Mouse (Mus musculus) heart, postnatal 0 days (tissue): ENCODE results near the gene Usp49. TPM values are rescaled to one million over a fixed set of nuclear protein-coding genes. Genes with fewer than 3 reads are reported as not detected.
"Not testable (repeated sequence)": the region's sequence is repeated elsewhere in the genome, so short reads cannot be mapped to it uniquely, and the experiment has no call there.

ENCODE experiments used
- ATAC-seq: fragments of 200-750 bp; cut with Nextera tagmentation; 2 replicates; pipeline ENCODE4 v1.8.0; 2017; ENCODE audit warnings: low read depth, moderate number of reproducible peaks, moderate library complexity; ENCODE audit not compliant: insufficient read depth
- DNase-seq: peaks from one replicate; pipeline ENCODE4 v3.0.0-alpha.2; 2016; ENCODE audit warnings: low spot score
- H3K27ac ChIP-seq: fragments of 300-500 bp; sonication (generic); 2 replicates; pipeline ENCODE4 v1.5.1; 2014; ENCODE audit warnings: low read depth, mild to moderate bottlenecking
- H3K27me3 ChIP-seq: fragments of 300-500 bp; sonication (generic); 2 replicates; pipeline ENCODE4 v1.6.1; 2014; ENCODE audit warnings: low read length, mixed read lengths; ENCODE audit not compliant: control insufficient read depth, insufficient read depth
- H3K36me3 ChIP-seq: fragments of 300-500 bp; sonication (generic); replicated peaks from 2 replicates; pipeline ENCODE4 v1.6.1; 2014; ENCODE audit warnings: low read length, mixed read lengths; ENCODE audit not compliant: control insufficient read depth, insufficient read depth
- H3K4me1 ChIP-seq: fragments of 300-500 bp; sonication (generic); 2 replicates; pipeline ENCODE4 v1.6.1; 2014; ENCODE audit warnings: antibody characterized with exemption; ENCODE audit not compliant: control insufficient read depth, insufficient read depth
- H3K4me2 ChIP-seq: fragments of 300-500 bp; sonication (generic); 2 replicates; pipeline ENCODE4 v1.6.1; 2014; ENCODE audit warnings: low read depth, mild to moderate bottlenecking, low read length, moderate library complexity
- H3K4me3 ChIP-seq: fragments of 300-500 bp; sonication (generic); 2 replicates; pipeline ENCODE4 v1.5.1; 2014; ENCODE audit warnings: low read depth, low read length
- H3K9ac ChIP-seq: fragments of 300-500 bp; sonication (generic); replicated peaks from 2 replicates; pipeline ENCODE4 v1.6.1; 2014; ENCODE audit warnings: low read depth, low read length, mixed read lengths
- H3K9me3 ChIP-seq: fragments of 300-500 bp; sonication (generic); replicated peaks from 2 replicates; pipeline ENCODE4 v1.6.1; 2016; ENCODE audit warnings: low read length; ENCODE audit not compliant: control insufficient read depth
- CTCF ChIP-seq: IDR thresholded peaks from 2 replicates; pipeline ENCODE4 v1.5.1; 2016; ENCODE audit warnings: antibody characterized with exemption, control low read depth, low read depth
- EP300 ChIP-seq: IDR thresholded peaks from 2 replicates; pipeline ENCODE4 v1.6.1; 2016; ENCODE audit warnings: antibody characterized with exemption, low read depth
- WGBS: fragments of 180-500 bp; shearing (Covaris S2); extraction: QIAGEN DNeasy Blood & Tissue Kit; methylation state at CpG from one replicate; pipeline ENCODE4 v1.1.7; 2014; 5-methylcytosine and 5-hydroxymethylcytosine counted together
- polyA plus RNA-seq: library from polyadenylated mRNA; unstranded; fragments of >200 nt; fragmentation: Nextera tagmentation; extraction: Ambion mirVana; gene quantifications from 2 replicates; pipeline ENCODE4 v1.2.1, GENCODE M21; 2015
- total RNA-seq: library from RNA; depleted of rRNA; stranded (reverse); fragments of >200 nt; gene quantifications from 2 replicates; pipeline ENCODE4 v1.2.3, GENCODE M21; 2014; ENCODE audit warnings: low replicate concordance

Usp49 gene
- total and polyA plus RNA-seq, 2 experiments from 2014 or later = 1.4 to 3.5 TPM

DNA sequence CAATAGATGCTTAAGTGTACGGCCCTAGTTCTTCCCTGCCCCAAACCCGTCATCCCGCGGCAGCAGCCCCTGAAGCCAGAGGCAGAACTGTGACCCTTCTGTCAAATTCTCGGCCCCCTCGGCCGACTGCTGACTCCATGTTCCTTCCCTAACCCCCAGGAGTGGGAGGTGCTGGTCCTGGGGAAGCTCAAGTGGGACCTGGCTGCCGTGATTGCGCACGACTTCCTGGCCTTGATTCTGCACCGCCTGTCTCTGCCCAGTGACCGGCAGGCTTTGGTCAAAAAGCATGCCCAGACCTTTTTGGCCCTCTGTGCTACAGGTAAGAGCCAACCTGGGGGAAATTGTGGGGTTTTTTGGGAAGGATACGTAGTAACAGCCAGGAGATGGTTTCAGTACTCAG lies 33.2 kb upstream of the Usp49 start:
- TF ChIP-seq CTCF (no peak), EP300 (no peak)
- peak overlapping the region; percentile 72; the same call in 1 of the 2 replicates for H3K4me3 ChIP-seq
- H3K27me3 ChIP-seq = no peaks in the 10 kb centered on the region
- WGBS = 35% methylated on average over 13 of the region's 13 CpGs
- DNase-seq (no peak), ATAC-seq (no peak)
- peak overlapping the region; percentile 85; the same call in 1 of the 2 replicates for H3K9ac ChIP-seq
- H3K9me3 ChIP-seq = no peaks in the 10 kb centered on the region
- H3K36me3 ChIP-seq = peaks cover 48% of the 10 kb centered on the region
- peak overlapping the region; percentile 94 for H3K27ac ChIP-seq
- H3K4me1 ChIP-seq = peaks cover 33% of the 10 kb centered on the region
- peak overlapping the region; percentile 92 for H3K4me2 ChIP-seq

DNA sequence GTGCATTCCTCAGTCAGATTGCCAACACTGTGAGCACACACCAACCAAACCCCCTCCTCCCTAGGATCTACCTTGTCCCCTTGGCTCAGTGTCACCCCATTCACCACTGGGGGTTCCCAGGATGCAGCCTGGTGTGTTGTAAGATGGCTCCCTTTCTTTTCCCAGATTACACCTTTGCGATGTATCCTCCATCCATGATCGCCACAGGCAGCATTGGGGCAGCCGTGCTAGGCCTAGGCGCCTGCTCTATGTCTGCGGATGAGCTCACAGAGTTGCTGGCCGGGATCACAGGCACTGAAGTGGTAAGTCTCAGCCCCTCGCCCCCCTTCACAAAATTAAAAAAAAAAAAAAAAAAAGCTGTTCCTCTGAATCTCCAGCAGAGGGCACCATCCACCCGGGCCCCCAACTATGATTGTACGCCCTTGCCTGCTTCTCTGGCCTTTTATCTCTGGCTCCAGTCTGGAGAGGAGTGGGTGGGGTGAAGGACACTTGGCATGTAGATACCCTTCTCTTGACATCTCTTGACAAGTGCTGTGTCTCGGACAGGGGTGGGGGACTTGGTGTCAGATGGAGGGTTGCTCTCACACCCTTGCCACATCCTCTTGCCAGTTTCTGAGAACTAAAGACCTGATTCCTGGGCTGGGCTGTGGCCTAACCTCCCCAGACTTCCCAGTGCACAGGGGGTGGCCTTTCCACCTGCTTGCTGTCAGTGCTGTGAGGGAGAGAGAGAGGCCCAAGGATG lies 32.5 kb upstream of the Usp49 start:
- WGBS = 14% methylated on average over 10 of the region's 10 CpGs
- no peaks in the 10 kb centered on the region for H3K27me3 ChIP-seq
- peak overlapping the region; percentile 85; the same call in 1 of the 2 replicates for H3K9ac ChIP-seq
- peaks cover 55% of the 10 kb centered on the region for H3K36me3 ChIP-seq
- TF ChIP-seq EP300 = peak; percentile 40; the same call in 1 of the 2 replicates
- TF ChIP-seq CTCF = peak; percentile 68
- peak; percentile 76 for DNase-seq
- ATAC-seq = peak; percentile 7; the same call in 1 of the 2 replicates
- H3K4me2 ChIP-seq = peak overlapping the region; percentile 92
- H3K4me1 ChIP-seq = peaks cover 27% of the 10 kb centered on the region
- H3K9me3 ChIP-seq = no peaks in the 10 kb centered on the region
- peak overlapping the region; percentile 94 for H3K27ac ChIP-seq
- no peak overlapping the region for H3K4me3 ChIP-seq

DNA sequence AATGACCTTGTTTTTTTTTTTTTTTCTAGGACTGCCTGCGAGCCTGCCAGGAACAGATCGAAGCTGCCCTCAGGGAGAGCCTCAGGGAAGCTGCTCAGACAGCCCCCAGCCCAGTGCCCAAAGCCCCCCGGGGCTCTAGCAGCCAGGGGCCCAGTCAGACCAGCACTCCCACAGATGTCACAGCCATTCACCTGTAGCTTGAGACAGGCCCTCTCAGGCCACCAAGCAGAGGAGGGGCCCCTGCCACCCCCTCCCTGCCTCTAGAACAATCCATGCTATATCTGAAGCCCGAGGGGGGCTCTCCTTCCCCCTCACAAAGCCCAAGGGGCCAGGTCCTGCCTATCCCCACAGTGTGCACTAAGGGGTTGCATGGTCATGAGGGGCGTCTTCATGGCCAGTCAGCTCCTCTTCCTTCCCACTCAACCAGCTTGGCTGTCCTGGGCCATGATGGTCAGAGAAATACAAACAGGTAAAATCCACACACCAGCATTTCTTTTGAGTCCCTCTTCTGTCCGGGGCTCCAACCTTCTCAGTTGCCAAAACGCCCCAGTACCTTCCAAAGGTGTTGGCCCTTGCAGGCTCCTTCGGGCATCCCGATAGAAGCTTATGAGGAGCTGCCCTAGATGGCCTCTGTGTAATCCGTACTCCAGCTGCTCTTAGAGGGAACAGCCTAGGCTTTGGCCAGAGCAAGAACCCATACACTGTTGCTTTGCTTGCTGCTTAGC lies 31.7 kb upstream of the Usp49 start:
- H3K27me3 ChIP-seq, H3K9ac ChIP-seq, DNase-seq, H3K9me3 ChIP-seq, H3K4me2 ChIP-seq, ATAC-seq, H3K4me3 ChIP-seq: not testable (repeated sequence)
- Histone ChIP-seq H3K27ac (peak overlapping the region; percentile 78), H3K36me3 (peaks cover 59% of the 10 kb centered on the region), H3K4me1 (peaks cover 27% of the 10 kb centered on the region)
- 70% methylated on average over 10 of the region's 10 CpGs for WGBS

DNA sequence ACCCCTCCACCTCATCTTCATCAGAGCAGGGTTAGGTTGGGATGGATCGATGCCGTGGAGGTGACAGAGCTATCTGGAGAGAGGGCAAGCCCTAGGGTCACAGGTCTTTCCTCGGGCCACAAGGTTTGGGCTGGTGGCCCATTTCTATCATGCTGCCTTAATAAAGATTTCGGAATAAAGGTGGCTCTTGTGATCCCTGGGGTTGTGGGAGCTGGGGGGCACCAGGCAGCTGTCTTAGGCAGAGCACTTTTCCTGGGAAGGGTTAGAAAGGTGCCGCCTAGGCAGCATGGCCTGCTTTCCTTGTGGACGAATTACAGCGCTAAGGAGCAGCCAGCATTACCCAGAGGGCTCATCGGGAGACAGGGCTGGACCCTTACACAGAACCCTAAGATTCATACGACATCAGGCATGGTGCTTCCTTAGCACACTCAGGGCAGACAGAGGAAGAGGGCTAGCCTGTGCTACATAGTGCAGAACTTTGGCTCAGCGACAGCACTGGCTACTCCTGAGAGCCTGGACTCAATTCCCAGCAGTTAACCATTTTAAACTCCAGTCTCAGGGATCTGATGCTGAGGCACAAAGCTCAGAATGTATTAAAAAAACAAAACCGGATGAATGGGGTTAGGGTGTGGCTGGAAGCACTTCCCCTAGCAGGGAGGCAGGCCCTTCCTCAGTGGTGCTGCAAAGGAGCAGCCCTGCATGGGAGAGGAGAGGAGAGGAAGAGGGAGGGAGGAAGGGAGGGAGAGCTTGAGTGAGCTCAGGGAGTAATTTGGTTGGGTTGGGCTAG lies 30.8 kb upstream of the Usp49 start:
- peaks cover 26% of the 10 kb centered on the region for H3K4me1 ChIP-seq
- TF ChIP-seq EP300 = no peak; the same call in 1 of the 2 replicates
- TF ChIP-seq CTCF = no peak
- H3K36me3 ChIP-seq = peaks cover 68% of the 10 kb centered on the region
- no peak overlapping the region for H3K4me2 ChIP-seq
- H3K4me3 ChIP-seq = no peak overlapping the region
- WGBS = 58% methylated on average over 11 of the region's 11 CpGs
- H3K27ac ChIP-seq = peak overlapping the region; percentile 72
- ATAC-seq = no peak
- H3K9me3 ChIP-seq = no peaks in the 10 kb centered on the region
- H3K27me3 ChIP-seq = no peaks in the 10 kb centered on the region
- peak; percentile 34 for DNase-seq
- H3K9ac ChIP-seq = no peak overlapping the region

DNA sequence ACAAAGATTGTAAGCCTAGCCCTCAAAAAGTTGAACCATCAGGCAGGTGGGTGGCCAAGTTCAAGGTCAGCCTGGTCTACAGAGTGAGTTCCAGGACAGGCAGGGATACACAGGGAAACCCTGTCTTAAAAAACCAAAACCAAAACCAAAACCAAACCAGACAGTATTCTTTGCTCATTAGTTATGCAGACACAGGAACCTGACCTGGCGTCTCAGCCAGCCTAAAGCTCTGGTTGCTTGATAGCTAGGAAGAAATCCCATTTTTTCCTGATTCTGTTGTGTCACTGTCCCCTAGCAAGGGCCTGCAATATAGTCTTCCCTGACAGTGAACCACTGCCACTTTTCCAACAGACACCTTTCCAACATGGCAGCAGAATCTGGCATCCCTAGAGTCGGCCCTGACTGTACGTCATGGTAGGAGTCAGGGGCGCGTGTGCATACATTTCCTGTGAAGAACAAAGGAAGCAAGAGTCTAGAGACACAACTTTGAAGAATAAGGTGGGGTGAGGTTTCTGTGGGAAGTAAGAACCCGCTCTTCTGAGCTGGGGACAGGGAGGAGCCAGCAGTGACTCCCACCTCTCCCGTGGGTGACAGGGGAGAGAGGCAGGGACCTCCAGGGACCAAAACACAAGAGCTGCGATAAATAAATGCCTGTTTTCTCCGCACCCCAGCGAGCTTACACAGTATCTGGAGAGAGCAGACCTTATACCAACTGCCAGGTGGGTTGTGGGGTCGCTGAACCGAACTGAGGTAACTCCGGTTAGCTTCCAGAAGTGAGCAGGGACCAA lies 29.7 kb upstream of the Usp49 start:
- ATAC-seq (no peak), DNase-seq (no peak)
- Histone ChIP-seq H3K27ac (peak overlapping the region; percentile 72), H3K4me1 (peaks cover 20% of the 10 kb centered on the region), H3K9me3 (no peaks in the 10 kb centered on the region), H3K36me3 (peaks cover 79% of the 10 kb centered on the region), H3K9ac (no peak overlapping the region), H3K4me2 (no peak overlapping the region), H3K27me3 (no peaks in the 10 kb centered on the region), H3K4me3 (no peak overlapping the region)
- TF ChIP-seq EP300 (no peak), CTCF (no peak)
- 74% methylated on average over 13 of the region's 13 CpGs for WGBS
